Mouse (Mus musculus) midbrain, postnatal 0 days (tissue): Measurements from ENCODE around the gene Atp6v0c. TPM values are rescaled to one million over a fixed set of nuclear protein-coding genes. Genes with fewer than 3 reads are reported as not detected.
A peak's percentile ranks its signal among the peaks of the same experiment; 100 is the strongest.

Source experiments
- ATAC-seq: fragments of 200-750 bp; cut with Nextera tagmentation; 2 replicates; pipeline ENCODE4 v1.8.0; 2017; ENCODE audit warnings: moderate number of reproducible peaks, mild to moderate bottlenecking, moderate TSS enrichment, moderate library complexity; ENCODE audit not compliant: low FRiP score
- DNase-seq: peaks from one replicate; pipeline ENCODE4 v3.0.0-alpha.2; 2015; ENCODE audit warnings: low spot score
- H3K27ac ChIP-seq: fragments of 300-500 bp; sonication (generic); 2 replicates; pipeline ENCODE4 v1.5.1; 2014; ENCODE audit warnings: low read depth, mild to moderate bottlenecking, low read length, mixed read lengths
- H3K27me3 ChIP-seq: fragments of 300-500 bp; sonication (generic); 2 replicates; pipeline ENCODE4 v1.6.1; 2014; ENCODE audit warnings: low read length, control low read depth, mixed read lengths; ENCODE audit not compliant: insufficient read depth
- H3K36me3 ChIP-seq: fragments of 300-500 bp; sonication (generic); 2 replicates; pipeline ENCODE4 v1.6.1; 2014; ENCODE audit warnings: low read length, control low read depth, mixed read lengths; ENCODE audit not compliant: insufficient read depth
- H3K4me1 ChIP-seq: fragments of 300-500 bp; sonication (generic); 2 replicates; pipeline ENCODE4 v1.6.1; 2014; ENCODE audit warnings: mild to moderate bottlenecking, control low read depth, antibody characterized with exemption, low read length, mixed read lengths; ENCODE audit not compliant: insufficient read depth
- H3K4me2 ChIP-seq: fragments of 300-500 bp; sonication (generic); 2 replicates; pipeline ENCODE4 v1.6.1; 2014; ENCODE audit warnings: low read depth, mild to moderate bottlenecking, low read length, mixed read lengths; ENCODE audit not compliant: poor library complexity, severe bottlenecking
- H3K4me3 ChIP-seq: fragments of 300-500 bp; sonication (generic); 2 replicates; pipeline ENCODE4 v1.5.1; 2014; ENCODE audit warnings: low read depth, mild to moderate bottlenecking, low read length, moderate library complexity
- H3K9ac ChIP-seq: fragments of 300-500 bp; sonication (generic); replicated peaks from 2 replicates; pipeline ENCODE4 v1.6.1; 2014; ENCODE audit warnings: mild to moderate bottlenecking, low read length, moderate library complexity, mixed read lengths; ENCODE audit not compliant: poor library complexity, severe bottlenecking
- H3K9me3 ChIP-seq: fragments of 300-500 bp; sonication (generic); 2 replicates; pipeline ENCODE4 v1.6.1; 2016; ENCODE audit warnings: low read length, control low read depth
- CTCF ChIP-seq: IDR thresholded peaks from 2 replicates; pipeline ENCODE4 v1.5.1; 2016; ENCODE audit warnings: antibody characterized with exemption, mild to moderate bottlenecking
- WGBS: fragments of 180-500 bp; shearing (Covaris S2); extraction: QIAGEN DNeasy Blood & Tissue Kit; methylation state at CpG from one replicate; pipeline ENCODE4 v1.1.7; 2014; 5-methylcytosine and 5-hydroxymethylcytosine counted together
- polyA plus RNA-seq: library from polyadenylated mRNA; unstranded; fragments of >200 nt; fragmentation: Nextera tagmentation; extraction: Ambion mirVana; gene quantifications from 2 replicates; pipeline ENCODE4 v1.2.1, GENCODE M21; 2015
- total RNA-seq: library from RNA; depleted of rRNA; stranded (reverse); fragments of >200 nt; gene quantifications from 2 replicates; pipeline ENCODE4 v1.2.3, GENCODE M21; 2014

Atp6v0c gene
- total and polyA plus RNA-seq, 2 experiments from 2014 or later, result 771 to 2,426 TPM

DNA sequence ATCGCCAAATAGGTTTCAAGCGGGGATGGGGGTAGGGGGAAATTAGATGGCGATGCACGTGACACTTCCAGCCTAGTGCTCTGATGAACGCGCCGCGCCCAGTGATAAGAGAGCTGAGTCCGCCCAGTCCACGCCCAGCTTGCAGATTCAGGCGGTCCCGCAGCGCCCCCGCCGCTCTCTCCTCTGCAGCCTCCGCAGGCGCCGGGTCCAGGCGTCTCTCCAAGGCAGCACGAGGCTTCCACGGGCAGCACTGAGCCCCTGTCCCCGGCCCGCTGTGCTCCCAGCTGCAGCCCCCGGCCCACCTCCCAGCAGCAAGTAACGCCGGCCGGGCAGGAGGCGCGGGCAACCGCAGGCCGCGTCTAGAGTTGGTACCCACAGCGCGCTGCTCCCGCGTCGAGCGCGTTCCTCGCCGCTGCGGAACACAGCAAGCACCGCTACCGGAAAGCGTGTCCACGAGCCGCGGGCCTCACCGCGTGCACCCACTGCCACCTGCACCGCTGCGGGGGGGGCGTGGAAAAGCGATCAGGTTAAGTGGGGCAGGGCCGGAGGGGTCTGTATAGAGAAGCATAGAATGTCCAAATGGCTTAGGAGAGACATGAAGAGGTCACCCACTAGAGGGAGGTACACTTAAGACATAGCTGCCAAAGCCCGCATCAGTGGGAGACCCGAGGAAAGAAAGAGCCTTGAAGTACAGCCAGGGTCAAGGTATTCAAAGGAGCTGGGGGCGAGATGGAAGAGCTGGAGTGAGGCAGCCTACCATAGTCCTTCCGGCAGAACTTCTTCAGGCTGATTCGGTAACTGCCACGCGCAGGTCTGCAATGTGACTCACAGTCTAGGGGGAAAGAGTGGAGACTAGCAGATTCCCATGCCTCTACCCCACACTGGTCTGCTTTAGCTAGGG is 37.2 kb upstream of the Atp6v0c start:
- H3K9me3 ChIP-seq, result no peaks in the 10 kb centered on the region
- peak overlapping the region; percentile 67 for H3K27ac ChIP-seq
- no peaks in the 10 kb centered on the region for H3K27me3 ChIP-seq
- WGBS, result 5% methylated on average over 61 of the region's 62 CpGs
- peak; percentile 77 for DNase-seq
- H3K36me3 ChIP-seq, result 0 out of 2 replicates have a peak, but pooled peaks cover under 1% of the 10 kb centered on the region
- H3K4me2 ChIP-seq, result peak overlapping the region; percentile 79
- peak; percentile 56 for TF ChIP-seq CTCF
- peak overlapping the region; percentile 83 for H3K9ac ChIP-seq
- peak; percentile 7; the same call in 1 of the 2 replicates for ATAC-seq
- H3K4me3 ChIP-seq, result peak overlapping the region; percentile 69
- H3K4me1 ChIP-seq, result peaks cover 65% of the 10 kb centered on the region

GRCm38 (mm10) chr17:24205908-24206361 is 36.4 kb upstream of the Atp6v0c start:
- WGBS, result 4% methylated on average over 15 of the region's 15 CpGs
- Histone ChIP-seq H3K4me3 (peak overlapping the region; percentile 69), H3K4me2 (peak overlapping the region; percentile 79), H3K27ac (peak overlapping the region; percentile 66), H3K9me3 (no peaks in the 10 kb centered on the region), H3K27me3 (no peaks in the 10 kb centered on the region), H3K36me3 (0 out of 2 replicates have a peak, but pooled peaks cover 3% of the 10 kb centered on the region), H3K9ac (peak overlapping the region; percentile 83), H3K4me1 (peaks cover 60% of the 10 kb centered on the region)
- DNase-seq, result peak; percentile 38
- TF ChIP-seq CTCF, result no peak
- peak; percentile 10; the same call in 1 of the 2 replicates for ATAC-seq

- H3K36me3 ChIP-seq, result 0 out of 2 replicates have a peak, but pooled peaks cover 3% of the 10 kb centered on the region
- peak within 1 kb of the TSS; percentile 83 for H3K9ac ChIP-seq
- peak within 1 kb of the TSS; percentile 77 for H3K27ac ChIP-seq
- ATAC-seq (peak; percentile 77), DNase-seq (peak; percentile 95)
- H3K9me3 ChIP-seq, result no peaks in the 10 kb centered on the region
- no peaks in the 10 kb centered on the region for H3K27me3 ChIP-seq
- H3K4me1 ChIP-seq, result peaks cover 56% of the 10 kb centered on the region
- under 1% methylated on average over 50 of the region's 65 CpGs for WGBS
- H3K4me2 ChIP-seq, result peak within 1 kb of the TSS; percentile 79
- H3K4me3 ChIP-seq, result peak within 1 kb of the TSS; percentile 69
- TF ChIP-seq CTCF, result no peak
Observed at GRCm38 (mm10) chr17:24205284-24205888, 35.9 kb upstream of the Atp6v0c start, which contains the start of gene Tbc1d24. Tbc1d24 (minus strand) TSS chr17:24205562.

- Histone ChIP-seq H3K4me3 (peak overlapping the region; percentile 69), H3K27ac (peak overlapping the region; percentile 77), H3K4me1 (peaks cover 59% of the 10 kb centered on the region), H3K27me3 (no peaks in the 10 kb centered on the region), H3K36me3 (0 out of 2 replicates have a peak, but pooled peaks cover 3% of the 10 kb centered on the region), H3K9me3 (no peaks in the 10 kb centered on the region), H3K9ac (peak overlapping the region; percentile 83), H3K4me2 (peak overlapping the region; percentile 79)
- no peak for ATAC-seq
- no peak for TF ChIP-seq CTCF
- no peak for DNase-seq
- 3% methylated on average over 7 of the region's 7 CpGs for WGBS
Observed at GRCm38 (mm10) chr17:24204846-24205245, 35.3 kb upstream of the Atp6v0c start.

- peaks cover 53% of the 10 kb centered on the region for H3K4me1 ChIP-seq
Observed at GRCm38 (mm10) chr17:24203611-24204534, 34.4 kb upstream of the Atp6v0c start.

More at GRCm38 (mm10) chr17:24203611-24204534, 34.4 kb upstream of the Atp6v0c start:
- DNase-seq (no peak), ATAC-seq (no peak)
- Histone ChIP-seq H3K36me3 (0 out of 2 replicates have a peak, but pooled peaks cover 3% of the 10 kb centered on the region), H3K4me2 (peak overlapping the region; percentile 79), H3K9ac (no peak overlapping the region), H3K4me3 (peak overlapping the region; percentile 69), H3K27me3 (no peaks in the 10 kb centered on the region), H3K9me3 (no peaks in the 10 kb centered on the region), H3K27ac (no peak overlapping the region)
- TF ChIP-seq CTCF, result no peak
- 59% methylated on average over 3 of the region's 3 CpGs for WGBS
